ENCODE assay signal across 23 mouse cellular contexts in genomic region chr1:184320521-184321177, GRCm38 (mm10).
DNase-seq lines count a peak whose midpoint lies in the region; ATAC-seq lines count a peak whose summit lies in the region.
"Had no signal": no experiment of that assay in that cellular context is flagged by ENCODE, and none has a peak within 500 bp of the region (broad histone marks: within the 10 kb centered on the region; RNA-seq: fewer than 3 reads in every experiment).

No protein-coding gene starts in this region.

- H3K9me3 ChIP-seq in lung, embryonic 16.5 days (ENCODE audit: control insufficient read depth, low read length) = no peaks in the 10 kb centered on the region
- H3K9me3 ChIP-seq: embryonic facial prominence, embryonic 12.5 days; forebrain, embryonic 15.5 days; heart, embryonic 10.5 days; hindbrain, embryonic 13.5 days had no signal

- no peak overlapping the region for H3K27ac ChIP-seq in lung, embryonic 16.5 days (ENCODE audit: low read length)
- H3K27ac ChIP-seq: embryonic facial prominence, embryonic 12.5 days; forebrain, embryonic 15.5 days; heart, embryonic 10.5 days; hindbrain, embryonic 13.5 days; hindbrain, postnatal 0 days had no signal

- H3K27me3 ChIP-seq in lung, embryonic 16.5 days (ENCODE audit: control insufficient read depth, insufficient read depth, low read depth, low read length) = no peaks in the 10 kb centered on the region
- H3K27me3 ChIP-seq: embryonic facial prominence, embryonic 12.5 days; forebrain, embryonic 15.5 days; hindbrain, embryonic 13.5 days had no signal

- ATAC-seq in lung, embryonic 16.5 days (ENCODE audit: low read depth) = peak; percentile 69
- ATAC-seq in granulocyte monocyte progenitor cell, adult 5-6 weeks (replicated peaks; ENCODE audit: poor library complexity, severe bottlenecking) = peak; percentile 57
- peak; percentile 42 for ATAC-seq in megakaryocyte progenitor cell, adult 5-6 weeks (replicated peaks; ENCODE audit: poor library complexity)
- ATAC-seq: CD4-positive, CD25-positive, alpha-beta regulatory T cell, adult 4 months; forebrain, embryonic 15.5 days; hindbrain, postnatal 0 days had no signal

- DNase-seq in lung, postnatal 25 days (ENCODE audit: low spot score) = no peak
- DNase-seq in thymus, postnatal 0 days (ENCODE audit: low spot score) = peak; percentile 26
- DNase-seq in thymus, postnatal 14 days = no peak
- DNase-seq in spleen, adult 12 weeks (ENCODE audit: low spot score) = no peak
- DNase-seq: adrenal gland, adult 8-10 months; adrenal gland, postnatal 36 days; B cell, adult 2 months; cerebellum, adult 11 months; cerebellum, adult 8-10 months; cerebellum, postnatal 14 days; gastrocnemius, postnatal 36 days; heart, adult 18-20 months; heart, postnatal 14 days had no signal

- no peaks in the 10 kb centered on the region for H3K36me3 ChIP-seq in lung, embryonic 16.5 days (ENCODE audit: control insufficient read depth, insufficient read depth, low read length)
- H3K36me3 ChIP-seq: embryonic facial prominence, embryonic 12.5 days; forebrain, embryonic 15.5 days; G1E; heart, embryonic 10.5 days; hindbrain, embryonic 13.5 days had no signal

- WGBS in lung, embryonic 16.5 days = 39% methylated on average over 3 of the region's 3 CpGs

- no peak overlapping the region for H3K4me3 ChIP-seq in lung, embryonic 16.5 days (ENCODE audit: low read length)
- H3K4me3 ChIP-seq: embryonic facial prominence, embryonic 12.5 days; forebrain, embryonic 15.5 days; heart, embryonic 10.5 days; hindbrain, embryonic 13.5 days had no signal

- no peak overlapping the region for H3K4me2 ChIP-seq in lung, embryonic 16.5 days (ENCODE audit: low read depth, low read length)
- H3K4me2 ChIP-seq: embryonic facial prominence, embryonic 12.5 days; forebrain, embryonic 15.5 days; hindbrain, embryonic 13.5 days had no signal

- no peak overlapping the region for H3K9ac ChIP-seq in lung, embryonic 16.5 days (ENCODE audit: low read length)
- H3K9ac ChIP-seq: embryonic facial prominence, embryonic 12.5 days; forebrain, embryonic 15.5 days; hindbrain, embryonic 13.5 days had no signal

- H3K4me1 ChIP-seq in lung, embryonic 16.5 days (replicated peaks; ENCODE audit: control insufficient read depth, insufficient read depth, low read length) = peaks cover 3% of the 10 kb centered on the region; the same call in 1 of the 2 replicates
- H3K4me1 ChIP-seq: forebrain, embryonic 15.5 days; heart, embryonic 10.5 days; hindbrain, embryonic 13.5 days had no signal
